Mouse (Mus musculus): ENCODE data around the gene Myl7.
"Not testable (repeated sequence)": the region's sequence is repeated elsewhere in the genome, so short reads cannot be mapped to it uniquely, and the experiment has no call there.

The Myl7 gene

DNA sequence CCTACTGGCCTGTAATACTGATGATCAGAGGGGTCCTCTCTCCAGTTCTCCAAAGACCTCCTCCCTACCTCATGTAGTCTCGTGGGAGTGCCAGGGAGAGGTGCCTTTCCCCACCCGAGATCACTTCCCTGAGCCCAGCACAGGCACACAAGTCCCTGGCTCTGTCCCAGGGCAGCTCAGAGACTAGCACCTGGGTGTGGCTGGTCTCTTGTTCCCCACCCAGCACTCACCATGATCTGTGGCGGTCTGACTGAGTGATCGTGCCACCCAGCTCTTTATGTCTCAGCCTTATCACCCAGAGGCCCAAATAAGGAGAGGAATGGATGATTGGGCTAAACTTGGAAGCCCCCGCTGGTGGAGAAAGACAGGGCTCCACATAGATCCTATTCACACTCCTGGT lies at the start of gene Myl7:
Gene Myl7, minus strand, starts transcription at position 252 of the 400 bp plus-strand sequence.
- DNase-seq (ENCODE audit: low read depth, low spot score): no peak

DNA sequence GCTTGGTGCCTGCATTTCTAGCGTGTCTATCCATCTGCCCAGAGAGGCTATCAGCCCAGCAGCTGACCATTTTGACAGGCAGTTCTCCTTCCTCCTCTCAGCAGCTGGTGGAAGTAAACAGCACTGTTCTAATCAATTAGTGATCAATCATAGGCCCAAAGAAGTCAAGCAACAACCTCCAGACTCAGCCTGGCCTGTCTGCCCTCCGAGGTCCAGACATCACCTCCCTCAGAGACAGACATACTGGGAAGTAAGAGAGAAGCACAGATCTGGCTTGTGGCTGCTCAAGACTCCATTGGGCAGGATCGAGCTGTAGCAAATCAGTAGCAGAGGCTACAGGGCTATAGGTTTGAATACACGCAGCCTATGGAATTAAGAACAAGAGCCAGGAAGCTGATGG lies 49.2 kb upstream of the Myl7 start:
- DNase-seq (ENCODE audit: low read depth, low spot score): no peak

DNA sequence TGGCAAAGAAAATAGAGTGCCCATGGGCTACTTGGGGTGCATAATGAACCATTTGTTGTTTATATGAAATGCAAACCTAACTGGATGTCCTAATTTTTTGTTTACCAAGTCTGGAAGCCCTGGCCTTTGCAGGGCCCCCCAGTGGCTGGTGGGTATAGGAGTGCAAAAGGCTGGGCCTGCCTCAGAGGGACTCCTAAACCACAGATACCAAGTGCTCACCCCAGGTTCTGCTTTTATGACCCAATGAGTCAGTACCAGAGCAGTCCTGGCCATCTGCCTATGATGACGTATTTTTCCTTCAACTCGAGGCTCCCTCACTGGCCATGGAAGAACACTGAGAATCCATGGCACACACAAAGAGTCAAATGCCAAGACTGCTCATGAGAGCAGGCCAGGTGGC lies 46.5 kb upstream of the Myl7 start:
- no peak for DNase-seq (ENCODE audit: low read depth, low spot score)

DNA sequence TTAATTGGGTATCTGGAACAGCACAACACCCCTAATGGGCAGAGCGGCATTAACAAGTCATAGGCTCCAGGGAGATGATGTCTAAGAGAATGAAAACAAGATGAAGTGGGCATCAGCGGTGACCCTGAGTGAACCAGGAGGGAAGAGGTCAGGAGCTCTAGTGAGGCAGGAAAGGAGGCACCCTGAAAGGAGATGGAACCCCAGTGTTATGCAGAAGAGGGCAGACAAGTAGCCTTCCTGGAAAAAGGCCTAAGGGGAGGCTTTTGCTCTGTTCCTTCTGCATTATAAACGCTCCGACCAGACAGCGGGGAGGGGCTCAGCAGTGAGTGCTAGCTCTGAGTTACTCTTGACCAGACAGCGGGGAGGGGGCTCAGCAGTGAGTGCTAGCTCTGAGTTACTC lies 44.4 kb upstream of the Myl7 start:
- peak; percentile 40 for DNase-seq (ENCODE audit: low read depth, low spot score)

DNA sequence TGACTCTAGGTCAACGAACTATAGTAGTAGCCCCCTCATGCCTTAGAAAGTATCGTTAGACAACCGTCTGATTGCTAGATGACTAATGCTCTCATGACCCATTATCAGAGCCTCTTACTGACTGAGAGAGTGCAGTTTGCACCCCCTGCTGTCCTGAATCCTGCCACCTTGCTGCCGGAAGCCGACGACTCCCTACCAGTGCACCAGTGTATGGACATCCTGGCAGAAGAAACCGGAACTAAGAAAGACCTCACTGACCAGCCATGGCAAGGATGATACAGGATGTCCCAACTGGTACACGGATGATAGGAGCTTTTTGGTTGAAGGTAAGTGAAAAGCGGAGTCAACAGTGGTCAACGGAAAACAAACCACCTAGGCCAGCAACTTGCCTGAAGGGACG lies 35.9 kb upstream of the Myl7 start:
- not testable (repeated sequence) for DNase-seq (ENCODE audit: low read depth, low spot score)

DNA sequence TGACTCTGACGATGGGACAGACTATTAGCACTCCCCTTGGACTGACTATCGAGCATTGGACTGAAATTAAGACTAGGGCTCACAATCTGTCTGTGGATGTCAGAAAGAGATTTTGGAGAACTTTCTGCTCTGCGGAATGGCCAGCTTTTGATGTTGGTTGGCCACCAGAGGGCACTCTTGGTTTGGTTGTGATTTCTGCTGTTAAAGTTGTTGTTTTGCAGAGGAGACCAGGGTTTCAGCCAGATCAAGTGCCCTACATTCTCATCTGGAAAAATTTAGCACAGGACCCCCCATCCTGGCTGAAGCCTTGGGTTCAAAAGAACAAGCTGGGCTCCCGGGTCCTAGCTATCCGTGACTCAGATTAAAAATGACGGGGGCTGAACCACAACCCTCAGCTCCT lies 33.4 kb upstream of the Myl7 start:
- DNase-seq (ENCODE audit: low read depth, low spot score): not testable (repeated sequence)

DNA sequence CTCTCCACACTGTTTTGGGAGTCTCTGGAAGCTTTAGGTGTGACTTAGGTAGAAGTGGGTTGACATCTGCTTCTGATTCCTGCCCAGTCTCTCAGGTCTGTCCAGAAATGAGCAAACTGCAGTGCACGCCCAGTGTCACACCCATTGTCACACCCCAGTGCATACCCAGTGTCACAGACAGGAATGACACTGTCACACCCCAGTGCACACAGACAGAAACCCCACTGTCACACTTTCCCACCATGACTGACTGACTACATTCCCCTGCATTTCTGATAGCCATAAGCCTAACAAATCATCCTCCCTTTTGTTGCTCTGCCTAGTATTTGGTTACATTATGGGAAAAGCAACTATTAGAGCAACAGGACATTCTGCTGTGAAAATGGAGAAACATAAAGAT lies 32.0 kb upstream of the Myl7 start:
- no peak for DNase-seq (ENCODE audit: low read depth, low spot score)

DNA sequence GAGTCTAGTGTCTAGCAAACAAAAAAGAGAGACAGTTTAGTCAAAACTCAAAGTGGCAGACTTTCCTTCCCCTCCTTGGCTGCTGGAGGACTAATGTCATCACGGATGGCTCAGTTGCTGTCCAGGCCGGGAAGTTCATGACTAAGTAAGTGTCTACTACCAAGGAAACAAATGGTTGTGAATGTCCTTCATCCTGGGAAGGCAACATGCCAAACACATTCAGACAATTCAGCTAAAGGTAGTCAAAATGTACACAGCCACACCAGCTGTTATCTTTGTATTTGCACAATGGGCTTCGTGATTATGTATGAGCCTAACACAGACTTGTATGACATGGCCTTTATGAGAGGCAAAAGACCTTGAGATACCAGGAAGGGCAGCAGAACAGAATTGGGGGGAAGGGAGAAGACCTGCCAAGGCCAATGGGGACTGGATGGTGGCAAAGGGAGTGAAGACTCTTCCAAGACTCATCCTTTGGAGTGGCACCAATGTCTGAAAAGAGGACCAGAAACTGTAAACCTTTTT lies 28.2 kb upstream of the Myl7 start:
- DNase-seq (ENCODE audit: low read depth, low spot score): no peak

DNA sequence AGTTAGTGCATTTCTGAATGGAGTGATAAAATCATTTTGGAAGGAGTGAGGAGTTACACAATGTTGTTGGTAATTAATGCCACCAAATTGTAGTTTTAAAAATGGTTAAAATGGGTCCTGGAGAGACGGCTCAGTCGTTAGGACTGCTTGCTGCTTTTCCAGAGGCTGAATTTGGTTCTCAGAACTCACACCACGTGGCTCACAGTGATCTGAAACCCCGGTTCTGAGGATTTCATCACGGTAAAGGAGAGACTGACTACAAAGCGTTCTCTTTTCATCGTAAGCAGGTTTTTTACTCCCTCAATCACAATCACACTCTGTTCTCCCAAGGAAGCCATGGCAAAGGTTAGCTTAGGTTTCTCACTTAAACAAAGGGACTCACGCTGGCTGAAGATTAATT lies 26.1 kb upstream of the Myl7 start:
- no peak for DNase-seq (ENCODE audit: low read depth, low spot score)

DNA sequence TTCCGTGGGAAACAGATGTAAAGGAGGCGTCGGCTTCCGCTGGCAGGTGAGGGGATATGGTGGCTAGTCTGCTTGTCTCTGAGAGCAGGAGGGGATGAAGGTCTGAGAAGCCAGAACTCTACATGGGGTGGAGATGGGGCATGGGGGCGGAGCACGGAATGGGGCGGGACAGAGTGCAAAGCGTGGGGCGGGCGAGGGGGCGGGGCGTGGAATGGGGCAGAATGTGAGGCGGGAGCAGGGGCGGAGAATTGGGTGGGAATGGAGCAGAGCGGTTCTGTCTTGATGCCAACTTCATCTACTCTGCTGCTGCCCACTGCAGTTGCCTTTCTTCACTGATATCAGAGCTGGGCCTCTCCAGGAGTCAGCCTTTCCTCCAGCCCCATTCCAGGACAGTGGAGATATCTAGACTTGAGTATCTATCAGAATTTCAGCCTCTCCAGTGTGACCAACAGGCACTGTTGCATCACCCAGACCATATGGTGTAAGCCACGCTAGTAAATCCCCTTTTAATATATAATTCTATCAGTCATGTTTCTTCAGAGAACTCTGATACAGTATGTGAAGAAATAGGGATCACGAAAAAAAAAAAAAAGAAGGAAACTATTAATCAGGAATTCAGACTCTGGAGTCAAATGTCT lies 21.9 kb upstream of the Myl7 start:
- no peak for DNase-seq (ENCODE audit: low read depth, low spot score)

DNA sequence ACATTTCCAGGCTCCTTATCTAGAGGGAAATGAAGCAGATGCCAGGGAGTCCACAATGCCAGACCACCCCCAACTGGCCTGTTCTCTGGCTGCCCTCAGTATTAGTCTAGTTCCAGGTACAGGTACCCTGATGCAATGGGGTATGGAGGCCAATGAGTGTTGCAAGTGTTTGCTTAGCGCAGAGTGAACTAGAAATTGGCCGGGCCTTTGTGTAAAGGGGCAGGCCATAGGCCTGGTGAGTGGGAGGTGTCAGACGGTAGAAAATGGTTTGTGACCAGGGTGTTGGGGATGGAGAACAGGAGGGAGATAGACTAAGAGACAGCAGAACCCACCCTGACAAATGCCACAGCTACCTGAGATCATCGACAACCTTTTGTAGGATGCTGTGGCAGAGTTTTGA lies 21.0 kb upstream of the Myl7 start:
- no peak for DNase-seq (ENCODE audit: low read depth, low spot score)

DNA sequence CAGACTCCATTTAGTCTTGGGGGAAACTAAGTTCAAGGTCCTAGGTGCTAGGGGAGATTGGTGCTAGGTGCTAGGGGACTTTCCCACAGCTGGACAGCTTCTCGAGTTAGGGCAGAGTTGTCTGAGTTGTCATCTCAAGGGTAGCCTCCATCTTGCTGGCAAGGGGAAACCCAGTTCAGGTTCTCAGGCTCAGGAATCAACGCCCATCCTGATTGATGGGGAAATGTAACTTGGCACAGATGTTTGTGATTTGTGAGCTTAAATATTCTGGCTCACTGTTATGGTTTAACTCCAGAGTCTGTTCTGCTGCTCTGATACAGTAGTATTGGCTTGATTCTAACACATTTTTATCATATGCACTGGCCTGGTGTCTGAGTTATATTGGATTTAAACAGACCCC lies 19.5 kb upstream of the Myl7 start:
- no peak for DNase-seq (ENCODE audit: low read depth, low spot score)

DNA sequence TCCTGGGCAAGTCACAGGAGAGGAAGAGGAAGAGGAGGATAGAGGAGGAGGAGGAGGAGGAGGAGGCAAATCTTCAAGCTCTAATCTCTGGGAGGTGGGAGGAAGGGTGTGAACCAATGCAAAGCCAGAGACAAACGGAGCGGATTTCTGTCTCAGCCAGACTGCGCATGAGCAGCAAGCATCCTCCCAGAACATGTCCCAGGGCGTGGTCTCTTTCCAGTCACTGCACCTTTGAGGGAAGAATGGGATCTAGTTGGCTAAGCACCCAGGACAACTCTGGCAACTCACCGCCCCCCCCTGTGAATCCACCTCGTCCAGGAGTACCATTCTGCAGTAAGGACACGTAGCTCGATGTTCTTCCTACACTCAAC lies 17.6 kb upstream of the Myl7 start:
- DNase-seq (ENCODE audit: low read depth, low spot score): no peak

DNA sequence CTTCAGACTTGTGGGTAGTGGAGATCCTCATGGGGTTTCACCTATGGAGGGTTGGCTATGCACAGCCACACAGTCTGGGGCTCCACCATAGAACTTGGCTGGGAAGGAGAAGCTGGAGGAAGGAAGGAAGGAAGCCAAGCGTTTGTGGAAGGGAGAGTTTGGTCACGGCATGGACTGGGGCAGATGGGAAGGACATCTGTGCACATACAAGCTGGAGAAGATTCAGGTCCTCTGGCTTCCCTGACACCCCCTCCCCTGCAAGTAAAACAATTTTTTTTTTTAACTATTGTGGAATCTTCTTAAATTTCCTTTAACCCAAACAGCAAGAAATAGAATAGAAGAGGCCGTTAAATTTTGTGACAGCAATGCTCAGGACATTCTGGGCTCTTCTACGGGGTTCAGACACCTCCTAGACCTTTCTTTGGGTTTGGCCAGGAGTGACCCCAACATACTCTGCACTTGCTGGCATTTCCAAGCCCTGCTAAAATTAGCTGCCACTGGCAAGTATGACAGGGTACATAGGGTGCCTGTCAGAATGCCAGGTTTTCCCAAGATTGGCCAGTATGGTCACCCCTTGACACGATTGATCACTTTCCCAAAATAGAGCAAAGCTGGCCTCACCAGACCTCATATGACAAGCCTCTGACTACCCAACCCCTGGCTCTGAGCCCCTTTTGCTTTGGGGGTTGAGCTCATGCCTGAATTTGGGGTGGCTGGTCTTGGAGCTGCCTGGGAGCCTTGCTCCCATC lies 17.0 kb upstream of the Myl7 start:
- no peak for DNase-seq (ENCODE audit: low read depth, low spot score)

DNA sequence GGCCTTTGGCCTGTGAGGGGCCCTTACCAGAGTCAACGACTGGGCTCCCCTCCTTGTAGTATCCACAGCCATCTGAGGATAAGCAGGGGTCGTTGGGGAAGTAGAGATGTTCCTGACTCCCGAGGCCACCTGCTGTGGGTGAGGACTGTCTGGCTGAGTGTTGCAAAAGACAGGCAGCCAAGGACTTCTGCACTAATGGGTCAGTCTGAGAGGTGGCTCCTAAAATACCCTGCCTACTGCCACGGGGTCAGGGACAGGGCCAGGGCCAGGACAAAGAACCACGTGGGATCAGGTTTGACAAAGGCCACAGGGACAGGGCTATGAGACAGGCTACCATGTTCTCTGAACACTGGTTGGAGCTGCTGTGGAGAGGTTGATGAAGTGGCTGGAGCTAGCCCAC lies 16.4 kb upstream of the Myl7 start:
- no peak for DNase-seq (ENCODE audit: low read depth, low spot score)

DNA sequence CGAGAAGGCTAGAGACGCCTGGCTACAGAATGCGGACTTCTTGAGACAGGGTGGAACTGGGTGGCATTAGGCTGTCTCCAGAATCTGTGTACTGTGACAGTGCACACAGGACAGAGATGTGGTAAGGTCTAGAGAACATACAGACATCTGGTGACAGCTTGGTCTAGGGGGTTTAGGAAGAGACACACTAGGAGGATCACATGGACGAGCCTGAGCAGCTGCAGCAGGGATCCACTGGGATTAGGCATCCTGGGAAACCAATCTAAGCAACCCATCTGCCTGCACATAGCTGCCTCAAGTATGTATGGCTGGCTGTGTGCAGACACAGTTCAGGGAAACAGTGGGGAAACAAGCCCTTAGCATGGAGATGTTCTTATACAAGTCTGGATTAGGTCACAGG lies 15.4 kb upstream of the Myl7 start:
- no peak for DNase-seq (ENCODE audit: low read depth, low spot score)

DNA sequence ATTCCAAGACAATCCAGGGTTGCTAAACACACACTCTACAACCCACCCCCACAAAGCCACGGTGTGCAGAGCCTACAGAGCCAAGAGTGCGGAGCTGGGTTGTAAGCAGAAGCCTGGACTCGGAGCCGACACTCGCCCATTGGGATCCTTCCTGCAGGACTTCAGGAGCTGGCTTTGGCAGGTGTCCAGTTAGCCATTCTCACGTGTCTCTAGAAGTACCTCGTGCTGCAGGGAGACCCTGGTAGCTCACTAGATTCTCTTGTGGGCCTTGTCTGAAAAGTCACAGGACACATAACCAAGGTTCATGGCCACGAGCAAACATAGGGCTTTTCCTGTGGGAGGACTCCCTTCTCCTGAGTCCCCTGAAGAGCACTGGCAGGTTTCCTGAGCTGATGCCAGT lies 14.7 kb upstream of the Myl7 start:
- DNase-seq (ENCODE audit: low read depth, low spot score): no peak

DNA sequence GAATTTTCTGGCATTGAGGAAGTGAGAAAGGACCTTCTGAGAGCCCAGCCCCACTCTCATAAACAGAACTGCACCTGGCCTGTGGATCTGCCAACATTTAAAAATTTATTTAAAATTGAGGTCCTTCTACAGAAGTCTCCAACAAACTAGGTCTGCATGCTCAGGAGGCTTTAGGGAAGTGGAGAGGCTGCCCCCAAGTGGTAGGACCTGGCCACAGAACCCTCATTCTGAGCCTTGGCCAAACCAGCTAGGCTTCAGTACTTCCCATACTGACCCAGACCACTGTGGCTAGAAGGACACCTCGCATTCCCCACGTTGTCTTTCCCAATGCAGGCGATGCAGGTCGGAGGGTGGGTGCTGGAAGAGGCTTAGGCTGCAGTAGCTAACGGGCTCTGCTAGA lies 14.1 kb upstream of the Myl7 start:
- DNase-seq (ENCODE audit: low read depth, low spot score): no peak

DNA sequence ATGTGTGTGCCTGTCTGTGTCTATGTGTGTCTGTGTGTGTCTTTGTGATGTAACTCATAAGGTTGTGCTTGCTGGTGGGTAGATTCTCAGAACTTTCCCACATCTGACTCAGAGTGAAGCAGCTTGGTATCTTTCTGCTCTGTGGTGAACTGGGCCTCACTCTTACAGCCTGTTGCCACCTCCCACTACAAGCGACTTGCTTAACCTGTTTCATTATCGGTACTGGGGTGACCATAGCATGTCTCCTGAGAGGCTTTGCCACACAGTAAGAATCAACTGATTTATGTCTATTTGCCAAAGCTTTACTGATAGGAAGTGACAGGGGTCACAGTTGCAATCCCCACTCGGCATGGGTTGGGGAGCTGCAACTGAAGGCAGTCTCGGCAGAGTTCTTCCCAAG lies 10.1 kb upstream of the Myl7 start:
- DNase-seq (ENCODE audit: low read depth, low spot score): no peak

DNA sequence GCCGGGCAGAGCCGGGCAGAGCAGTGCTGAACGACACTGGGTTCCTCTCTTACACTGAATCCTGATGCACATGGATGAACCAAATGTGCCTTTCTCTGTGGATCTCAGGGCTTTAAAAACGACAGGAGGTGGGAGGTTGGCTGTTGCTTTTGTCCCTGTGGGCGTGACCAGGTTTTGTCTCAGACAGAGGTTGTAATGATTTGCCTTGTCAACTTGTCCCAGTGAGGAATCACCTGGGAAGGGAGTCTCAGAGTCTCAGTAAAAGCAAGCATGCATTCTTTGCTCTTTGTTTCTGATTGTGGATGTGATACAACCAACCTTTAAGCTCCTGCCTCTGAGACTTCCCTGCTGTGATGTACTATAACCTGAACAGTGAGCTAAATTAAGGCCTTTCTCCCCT lies 8.5 kb upstream of the Myl7 start:
- no peak for DNase-seq (ENCODE audit: low read depth, low spot score)

DNA sequence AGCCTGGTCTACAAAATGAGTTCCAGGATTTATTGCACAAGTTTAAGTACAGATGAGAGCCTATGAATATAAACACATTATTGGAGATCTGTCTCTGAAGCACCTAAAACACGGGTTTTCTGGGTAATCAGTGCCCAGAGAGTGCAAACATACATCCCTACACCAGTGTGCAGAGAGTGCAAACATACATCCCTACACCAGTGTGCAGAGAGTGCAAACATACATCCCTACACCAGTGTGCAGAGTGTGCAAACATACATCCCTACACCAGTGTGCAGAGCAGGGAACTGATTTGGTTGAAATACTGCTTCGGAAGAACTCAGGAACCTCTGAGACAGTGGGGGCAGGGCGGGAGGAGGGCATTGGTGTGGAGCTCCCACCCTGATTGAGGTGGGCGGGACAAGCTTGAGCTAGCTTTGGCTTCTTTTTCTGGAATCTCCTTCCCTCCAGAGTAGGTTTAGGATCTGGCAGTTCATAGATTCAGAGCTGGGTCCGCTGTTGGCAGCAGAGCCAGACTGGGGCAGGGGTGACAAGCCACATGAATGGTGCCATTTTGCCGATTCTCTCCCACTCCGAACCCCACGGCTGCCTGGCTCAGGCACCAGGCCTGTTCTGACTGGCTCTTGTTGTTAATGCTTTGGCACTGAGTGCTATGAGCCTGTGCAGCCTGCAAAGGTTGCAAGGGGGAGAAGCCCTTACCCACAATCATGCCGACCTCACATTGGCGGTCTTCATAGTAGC lies 7.4 kb upstream of the Myl7 start:
- no peak for DNase-seq (ENCODE audit: low read depth, low spot score)

DNA sequence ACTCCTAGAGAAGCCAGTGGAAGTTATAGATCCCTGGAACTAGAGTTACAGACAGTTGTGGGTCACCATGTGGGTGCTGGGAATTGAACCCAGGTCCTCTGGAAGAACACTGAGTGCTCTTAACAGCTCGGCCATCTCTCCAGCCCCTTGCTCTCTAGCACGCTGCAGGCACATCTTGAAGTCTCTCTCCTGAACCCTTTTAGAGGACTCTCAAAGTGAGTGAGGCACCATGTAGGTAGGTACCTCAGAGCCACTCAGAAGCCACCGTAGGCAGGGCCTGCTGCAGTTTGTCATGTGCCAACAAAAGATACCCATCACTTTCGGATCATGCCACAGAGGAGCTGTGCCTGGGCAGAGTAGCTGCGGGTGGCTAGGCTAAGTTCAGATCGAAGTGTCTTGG lies 6.3 kb upstream of the Myl7 start:
- DNase-seq (ENCODE audit: low read depth, low spot score): no peak

DNA sequence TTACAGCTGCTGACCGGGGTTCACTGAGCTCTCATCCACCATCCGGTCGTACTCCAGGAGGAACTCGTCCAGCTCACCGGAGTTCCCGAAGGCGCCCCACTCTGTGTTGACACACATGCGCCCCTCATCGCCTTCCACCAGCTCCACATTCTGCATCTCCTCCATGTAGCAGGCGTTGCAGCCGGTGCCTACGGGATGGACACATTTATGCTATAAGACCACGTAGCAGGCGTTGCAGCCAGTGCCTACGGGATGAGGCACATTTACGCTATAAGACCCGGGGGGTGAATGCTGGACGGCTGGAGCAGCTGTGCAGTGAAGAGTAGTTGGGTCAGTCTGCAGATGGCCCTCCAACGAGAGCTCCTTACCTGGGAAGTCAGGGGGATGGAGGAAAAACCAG lies 5.8 kb upstream of the Myl7 start:
- no peak for DNase-seq (ENCODE audit: low read depth, low spot score)

Measured in WW6 (cell line).